In genomic region chr14:25377900-25378716, GRCm38 (mm10) we compare ENCODE assay signal across 8 mouse cellular contexts.
A peak's percentile ranks its signal among the peaks of the same experiment; 100 is the strongest.
DNase-seq lines count a peak whose midpoint lies in the region; ATAC-seq and TF ChIP-seq lines count a peak whose summit lies in the region.

No protein-coding gene starts in this region.

- TF ChIP-seq POLR2A in cerebellum, adult 2 months (IDR thresholded peaks at IDR 0.05; ENCODE audit: borderline replicate concordance, insufficient read depth, low read length), result peak; percentile 46; the same call in 1 of the 2 replicates

- no peak for TF ChIP-seq CTCF in cerebellum, adult 2 months (IDR thresholded peaks at IDR 0.05; ENCODE audit: borderline replicate concordance, insufficient read depth, low read depth, low read length)

- peak overlapping the region; percentile 46 for H3K4me3 ChIP-seq in cerebellum, adult 2 months (replicated peaks; ENCODE audit: insufficient read depth, low read depth, low read length)
- H3K4me3 ChIP-seq in hindbrain, embryonic 11.5 days (ENCODE audit: low read depth, low read length), result peak overlapping the region; percentile 30
- peak overlapping the region; percentile 55 for H3K4me3 ChIP-seq in lung, embryonic 16.5 days (ENCODE audit: low read length)

- no peaks in the 10 kb centered on the region for H3K9me3 ChIP-seq in hindbrain, embryonic 11.5 days (ENCODE audit: control insufficient read depth, low read length)
- no peaks in the 10 kb centered on the region for H3K9me3 ChIP-seq in lung, embryonic 16.5 days (ENCODE audit: control insufficient read depth, low read length)

- H3K4me1 ChIP-seq in cerebellum, adult 2 months (ENCODE audit: control insufficient read depth, insufficient read depth, low read length), result peaks cover 53% of the 10 kb centered on the region
- H3K4me1 ChIP-seq in hindbrain, embryonic 11.5 days (replicated peaks; ENCODE audit: control insufficient read depth, insufficient read depth, low read length), result peaks cover 11% of the 10 kb centered on the region
- H3K4me1 ChIP-seq in lung, embryonic 16.5 days (replicated peaks; ENCODE audit: control insufficient read depth, insufficient read depth, low read length), result peaks cover 14% of the 10 kb centered on the region

- peak overlapping the region; percentile 57 for H3K4me2 ChIP-seq in hindbrain, embryonic 11.5 days (replicated peaks; ENCODE audit: low read depth, low read length)
- peak overlapping the region; percentile 66 for H3K4me2 ChIP-seq in lung, embryonic 16.5 days (ENCODE audit: low read depth, low read length)

- H3K27me3 ChIP-seq in cerebellum, adult 2 months (ENCODE audit: control insufficient read depth, insufficient read depth, low read length), result no peaks in the 10 kb centered on the region
- H3K27me3 ChIP-seq in hindbrain, embryonic 11.5 days (ENCODE audit: control insufficient read depth, insufficient read depth, low read length), result no peaks in the 10 kb centered on the region
- H3K27me3 ChIP-seq in lung, embryonic 16.5 days (ENCODE audit: control insufficient read depth, insufficient read depth, low read depth, low read length), result no peaks in the 10 kb centered on the region

- peak; percentile 94 for ATAC-seq in hindbrain, embryonic 11.5 days (ENCODE audit: low FRiP score)
- ATAC-seq in lung, embryonic 16.5 days (ENCODE audit: low read depth), result peak; percentile 95

- no peaks in the 10 kb centered on the region for H3K36me3 ChIP-seq in hindbrain, embryonic 11.5 days (ENCODE audit: control insufficient read depth, insufficient read depth, low read length)
- H3K36me3 ChIP-seq in lung, embryonic 16.5 days (ENCODE audit: control insufficient read depth, insufficient read depth, low read length), result no peaks in the 10 kb centered on the region

- peak overlapping the region; percentile 99 for H3K27ac ChIP-seq in cerebellum, adult 2 months (ENCODE audit: insufficient read depth, low read length)
- peak overlapping the region; percentile 100 for H3K27ac ChIP-seq in hindbrain, embryonic 11.5 days (ENCODE audit: low read depth, low read length)
- peak overlapping the region; percentile 99 for H3K27ac ChIP-seq in lung, embryonic 16.5 days (ENCODE audit: low read length)

- H3K9ac ChIP-seq in hindbrain, embryonic 11.5 days (ENCODE audit: low read depth, low read length), result peak overlapping the region; percentile 86
- H3K9ac ChIP-seq in lung, embryonic 16.5 days (ENCODE audit: low read length), result peak overlapping the region; percentile 81

- DNase-seq in ES-CJ7 (ENCODE audit: low read depth, low spot score), result peak; percentile 91
- DNase-seq in cerebellum, adult 2 months, result peak; percentile 95 to 96
- peak; percentile 68 to 86 for DNase-seq in frontal cortex, adult 2 months (ENCODE audit: extremely low spot score in 1 of 2, low spot score in 1 of 2)
- peak; percentile 91 for DNase-seq in hindbrain, embryonic 11.5 days (ENCODE audit: low spot score)
- DNase-seq in layer of hippocampus, adult 9-11 months, result peak; percentile 93
- DNase-seq in ovary, postnatal 10 days (ENCODE audit: low spot score), result peak; percentile 76
- DNase-seq in thymus, postnatal 0 days (ENCODE audit: low spot score), result peak; percentile 91

- WGBS in cerebellum, adult 2 months, result under 1% methylated on average over 54 of the region's 54 CpGs
- WGBS in hindbrain, embryonic 11.5 days, result under 1% methylated on average over 51 of the region's 54 CpGs
- WGBS in lung, embryonic 16.5 days, result under 1% methylated on average over 48 of the region's 54 CpGs

Comparison
In these comparisons a context has a peak if more than half of its experiments do, and no peak if none do; other contexts are left out.
1. Peak in every context shown above with its lines: DNase-seq, ATAC-seq, H3K4me3 ChIP-seq and H3K27ac ChIP-seq.